Mouse (Mus musculus): ENCODE measurements around the gene Ksr1.
"Not testable (repeated sequence)": the region's sequence is repeated elsewhere in the genome, so short reads cannot be mapped to it uniquely, and the experiment has no call there.

Ksr1 gene

DNA sequence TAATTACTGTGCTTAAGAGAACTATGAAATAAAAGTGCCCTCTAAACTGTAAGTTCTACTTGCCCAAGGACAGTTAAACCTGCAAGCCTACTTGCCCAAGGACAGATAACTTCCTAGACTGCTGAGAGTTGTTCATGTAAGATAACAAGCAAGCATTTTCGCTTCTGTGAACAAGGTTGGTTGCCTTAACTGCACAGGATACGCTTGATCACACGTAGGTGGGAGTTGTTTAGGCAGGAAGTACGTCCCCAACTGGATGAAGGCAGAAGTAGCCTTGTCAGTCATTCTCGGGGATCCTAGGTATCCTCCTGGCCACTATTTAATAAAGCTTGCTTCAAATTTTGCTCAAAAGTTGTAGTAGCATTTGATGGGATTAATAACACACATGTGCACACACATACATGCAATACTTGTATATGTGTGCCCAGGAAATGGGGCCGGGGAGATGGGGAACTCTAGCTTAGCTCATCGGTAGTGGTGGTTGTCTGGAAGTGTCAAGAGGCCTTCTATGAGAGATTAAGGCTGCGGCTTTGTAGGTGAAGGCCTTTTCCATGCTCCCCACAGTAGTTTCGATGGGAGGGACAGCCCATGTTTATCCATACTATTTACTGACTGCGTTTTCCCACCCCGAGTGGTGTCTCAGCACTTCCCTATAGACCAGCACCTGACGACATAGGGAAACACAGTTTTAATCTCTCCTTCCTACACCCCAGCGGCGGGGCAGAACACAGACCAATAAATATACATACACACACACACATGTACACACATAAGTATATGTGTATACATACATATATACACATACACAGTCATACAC, 140.4 kb downstream of the Ksr1 start:
- DNase-seq, result no peak

DNA sequence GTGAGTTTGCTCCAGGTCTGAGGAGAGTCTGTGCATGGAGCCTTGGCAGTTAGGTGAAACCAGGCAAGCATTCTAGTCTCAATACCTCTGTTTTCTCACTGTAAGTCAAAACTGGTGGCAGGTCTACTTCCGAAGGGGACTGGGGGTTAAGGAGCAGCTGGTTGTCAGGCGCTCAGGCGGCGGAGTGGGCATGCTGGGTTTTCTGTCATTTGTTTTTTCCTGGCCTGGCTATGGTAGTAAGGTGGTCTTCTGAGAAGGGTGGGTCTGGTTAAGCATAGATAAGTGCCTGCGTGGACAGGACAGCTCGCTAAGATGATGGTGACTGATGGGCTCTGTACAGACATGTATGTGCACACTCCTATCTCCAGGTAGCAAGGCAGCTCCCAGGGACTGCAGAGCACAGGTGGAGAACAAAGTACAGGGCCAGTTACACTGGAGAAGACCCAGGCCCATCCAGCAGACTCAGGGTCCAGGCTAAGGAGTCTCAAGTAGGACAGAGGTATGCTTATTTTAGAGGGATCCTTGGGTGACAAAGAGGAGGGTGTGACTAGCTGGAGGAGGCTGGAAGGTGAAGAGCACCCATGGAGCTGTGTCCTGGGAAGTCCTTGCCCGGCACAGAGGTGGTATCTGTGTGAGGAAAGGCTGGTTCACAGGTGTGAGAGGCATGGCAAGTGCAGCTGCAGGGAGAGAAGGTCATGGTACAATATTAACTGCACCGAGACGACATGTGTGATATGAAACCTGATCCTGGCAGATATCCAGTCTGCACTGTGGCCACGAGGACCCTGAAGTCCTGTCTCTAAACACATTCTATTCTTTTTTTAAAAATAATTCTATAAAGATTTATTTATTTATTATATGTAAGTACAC, 142.2 kb downstream of the Ksr1 start:
- DNase-seq, result no peak

DNA sequence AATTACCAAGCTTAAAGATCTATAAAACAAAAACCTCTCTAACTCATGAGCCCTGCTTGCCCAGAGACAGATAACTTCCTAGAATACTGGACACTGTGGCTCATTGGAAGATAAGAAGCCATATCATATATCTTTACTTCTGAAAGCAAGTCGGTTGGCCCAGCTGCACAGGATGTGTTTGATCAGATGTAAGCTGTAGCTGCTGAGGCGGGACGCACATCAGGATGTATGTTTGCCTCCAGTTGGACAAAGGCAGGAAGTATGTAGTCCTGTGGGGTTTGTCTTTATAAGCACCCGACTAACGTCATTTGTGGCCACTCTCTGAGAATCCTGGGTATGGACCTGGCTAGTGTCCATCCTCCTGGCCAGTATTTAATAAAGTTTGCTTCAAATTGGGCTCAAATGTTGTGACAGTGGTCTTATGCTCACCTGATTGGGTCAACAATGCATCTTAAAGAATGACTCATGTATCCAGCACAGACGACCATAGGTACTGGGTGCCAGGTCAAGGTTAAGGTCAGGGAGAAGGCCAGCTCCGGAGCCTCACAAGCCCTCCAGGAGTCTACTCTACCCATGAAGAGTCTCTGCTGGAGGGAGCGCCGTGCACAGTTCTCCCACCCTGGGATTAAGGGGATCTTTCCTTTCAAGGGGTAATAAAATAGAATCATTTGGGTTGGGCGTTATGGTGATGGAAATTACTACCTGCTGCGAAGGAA, 143.0 kb downstream of the Ksr1 start:
- no peak for DNase-seq

DNA sequence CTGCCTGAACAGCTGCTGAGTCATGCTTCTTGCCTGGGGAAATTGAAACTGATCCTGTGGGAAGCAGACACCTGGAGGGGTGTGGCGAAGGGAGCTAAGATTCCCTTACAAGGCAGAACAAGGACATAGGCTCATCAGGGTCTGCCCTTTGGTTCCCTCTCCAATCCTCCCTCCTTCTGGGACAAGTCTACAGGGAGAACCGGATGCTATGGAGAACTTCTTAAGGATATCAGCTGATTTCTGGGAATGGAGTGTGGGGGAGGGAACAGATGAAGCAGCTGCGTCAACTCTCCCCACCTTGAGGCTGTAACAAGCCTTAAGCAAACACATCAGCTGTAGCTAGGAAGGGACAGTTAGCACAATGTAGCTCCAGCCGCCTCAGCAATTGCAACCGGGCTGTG, 143.7 kb downstream of the Ksr1 start:
- no peak for DNase-seq

DNA sequence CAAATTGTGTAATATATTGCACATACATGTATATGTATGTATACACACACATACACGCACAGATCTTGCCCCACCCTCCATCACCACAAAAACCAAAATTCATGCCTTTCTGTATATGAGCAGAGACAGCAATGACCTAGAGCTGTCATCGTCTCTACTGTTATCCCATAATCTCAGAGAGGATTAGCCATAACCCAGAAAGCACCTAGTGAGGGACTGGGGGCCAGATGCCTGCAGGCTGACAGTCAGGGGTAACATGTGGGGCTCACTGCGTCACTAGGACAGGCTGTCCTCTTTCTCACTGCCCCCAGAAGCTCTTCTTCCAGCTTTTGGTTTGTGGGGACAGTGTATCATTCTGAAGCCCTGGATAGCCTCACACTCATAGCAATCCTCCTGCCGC, 144.3 kb downstream of the Ksr1 start:
- no peak for DNase-seq

DNA sequence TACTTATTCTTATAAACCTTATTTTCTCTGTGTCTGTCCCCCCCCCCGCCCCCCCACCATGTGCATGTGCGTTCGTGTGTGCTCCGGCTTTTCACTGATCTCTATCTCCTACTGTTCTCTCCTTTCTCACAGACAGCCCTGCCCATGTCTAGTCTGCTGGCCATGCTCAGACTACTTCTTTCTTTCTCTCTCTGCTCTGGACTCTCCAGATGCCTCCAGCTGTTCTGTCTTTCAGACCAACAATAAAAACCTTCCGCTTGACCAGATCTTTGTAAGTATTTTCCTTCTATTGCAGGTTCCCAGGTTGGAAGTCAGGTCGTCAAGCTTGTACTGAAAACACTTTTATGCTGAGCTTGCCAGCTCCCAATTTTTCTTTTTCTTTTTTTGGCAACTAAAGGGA, 147.1 kb downstream of the Ksr1 start:
- no peak for DNase-seq

DNA sequence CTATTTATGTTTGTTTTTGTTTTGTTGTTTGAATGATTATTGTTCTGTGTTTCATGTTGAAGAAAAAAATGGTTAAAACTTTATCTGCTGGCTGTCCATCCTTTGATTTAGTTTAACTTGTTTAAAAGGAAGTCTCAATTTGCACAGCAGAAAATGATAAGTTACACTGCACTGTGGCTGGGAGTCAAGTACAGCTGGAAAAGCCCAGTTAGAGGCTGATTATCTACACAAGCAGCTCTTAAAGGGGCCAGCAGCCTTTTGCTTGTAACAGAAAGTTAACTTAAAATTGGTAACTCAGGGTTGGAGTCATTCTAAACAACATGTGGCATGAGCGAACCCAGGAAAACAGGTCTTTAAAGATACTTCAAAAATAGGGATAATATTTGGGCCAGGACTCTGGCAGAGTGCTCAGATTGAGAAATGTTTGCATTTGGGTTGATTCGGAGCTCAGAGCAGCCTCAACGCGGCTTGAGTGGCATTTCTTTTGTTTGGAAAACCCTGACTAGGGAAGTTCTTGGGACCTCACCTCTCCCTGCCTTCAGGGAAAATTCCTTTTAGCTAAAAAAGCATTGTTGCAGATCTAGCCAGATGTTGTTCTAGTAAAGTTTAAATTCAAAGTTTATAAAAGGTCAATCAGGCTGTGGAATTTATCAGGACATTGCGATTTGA, 155.2 kb downstream of the Ksr1 start:
- not testable (repeated sequence) for DNase-seq

DNA sequence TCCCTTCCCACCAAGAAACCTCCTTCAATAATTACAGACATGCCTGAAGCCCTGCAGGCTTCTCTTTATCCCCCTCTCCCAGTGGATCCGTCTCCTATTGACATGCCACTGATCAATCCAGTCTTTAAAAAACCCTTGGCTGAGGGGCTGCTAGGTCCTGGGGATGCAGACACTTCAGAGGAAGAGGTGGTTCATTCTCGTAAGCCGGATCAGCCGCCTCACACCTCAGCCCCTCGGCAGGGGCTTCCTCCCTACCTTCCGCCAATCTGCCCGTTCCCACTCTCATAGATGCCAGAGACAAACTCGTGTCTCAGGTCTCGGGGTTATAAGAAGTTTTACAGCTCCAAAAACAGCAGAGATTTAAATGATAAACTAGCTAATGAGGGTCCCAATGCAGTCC, 156.1 kb downstream of the Ksr1 start:
- no peak for DNase-seq

DNA sequence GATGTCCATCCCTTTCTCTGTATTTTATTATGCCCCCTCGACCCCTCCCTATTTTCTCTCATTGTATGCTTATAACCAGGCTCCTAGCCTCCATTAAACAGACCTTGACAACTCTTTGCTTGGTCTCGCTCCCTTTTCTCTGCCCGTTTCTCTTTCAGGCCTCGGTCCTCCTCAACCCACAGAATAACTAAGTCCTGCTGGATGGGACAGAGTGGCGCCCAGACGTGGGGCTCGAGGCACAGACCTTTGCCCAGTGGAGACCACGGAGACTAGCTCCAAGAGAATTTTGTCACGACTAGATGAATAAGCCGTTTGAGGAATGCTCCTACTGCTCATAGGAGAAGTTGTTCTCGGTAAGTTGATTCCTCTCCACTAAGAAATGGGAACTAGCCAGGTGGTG, 157.0 kb downstream of the Ksr1 start:
- not testable (repeated sequence) for DNase-seq

DNA sequence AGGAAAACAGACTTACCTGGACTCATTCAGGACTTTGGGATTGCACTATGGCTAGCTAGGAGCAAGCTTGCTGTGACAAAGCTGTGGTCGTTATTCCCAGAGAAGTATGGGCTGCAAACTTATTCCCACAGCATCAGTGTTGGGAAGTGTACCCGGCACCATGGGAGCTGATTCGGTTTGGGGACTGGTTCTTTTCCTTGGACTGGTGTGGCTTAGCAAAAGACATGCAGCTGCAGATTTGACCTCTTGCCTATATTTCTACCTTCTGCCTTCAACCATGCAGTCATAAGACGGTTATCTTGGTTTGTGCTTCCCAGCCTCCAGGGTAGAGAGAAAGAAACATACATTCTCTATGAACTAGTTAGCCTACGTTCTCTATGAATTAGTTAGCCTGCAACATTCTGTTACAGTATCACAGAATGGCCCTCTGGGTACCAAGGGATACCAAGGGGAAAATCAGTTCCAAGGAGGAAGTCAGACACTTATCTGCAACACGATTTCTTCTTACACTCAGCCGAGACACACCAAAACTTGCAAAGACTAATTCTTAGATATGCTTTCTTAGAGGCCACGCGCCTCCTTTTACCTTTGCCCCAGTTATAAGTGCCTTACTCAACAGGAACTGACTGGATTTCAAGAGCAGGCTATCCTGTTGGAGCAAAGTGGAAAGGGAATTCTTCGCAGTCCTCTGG, 159.8 kb downstream of the Ksr1 start:
- DNase-seq, result no peak

DNA sequence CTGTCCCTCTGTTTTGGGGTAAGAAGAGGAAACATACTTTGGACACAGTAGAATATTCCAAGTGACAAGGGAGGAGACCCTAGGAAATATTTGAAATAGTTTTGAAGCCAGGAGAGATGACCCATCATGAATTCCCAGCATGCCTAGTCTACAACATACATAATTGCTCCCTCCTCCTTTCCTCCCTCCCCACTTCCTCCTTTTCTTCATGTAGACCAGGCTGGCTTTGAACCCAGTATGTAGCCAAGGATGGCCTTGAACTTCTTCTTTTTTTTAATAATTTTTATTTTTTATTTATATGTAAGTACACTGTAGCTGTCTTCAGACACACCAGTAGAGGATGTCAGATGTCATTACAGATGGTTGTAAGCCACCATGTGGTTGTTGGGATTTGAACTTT, 160.7 kb downstream of the Ksr1 start:
- no peak for DNase-seq

DNA sequence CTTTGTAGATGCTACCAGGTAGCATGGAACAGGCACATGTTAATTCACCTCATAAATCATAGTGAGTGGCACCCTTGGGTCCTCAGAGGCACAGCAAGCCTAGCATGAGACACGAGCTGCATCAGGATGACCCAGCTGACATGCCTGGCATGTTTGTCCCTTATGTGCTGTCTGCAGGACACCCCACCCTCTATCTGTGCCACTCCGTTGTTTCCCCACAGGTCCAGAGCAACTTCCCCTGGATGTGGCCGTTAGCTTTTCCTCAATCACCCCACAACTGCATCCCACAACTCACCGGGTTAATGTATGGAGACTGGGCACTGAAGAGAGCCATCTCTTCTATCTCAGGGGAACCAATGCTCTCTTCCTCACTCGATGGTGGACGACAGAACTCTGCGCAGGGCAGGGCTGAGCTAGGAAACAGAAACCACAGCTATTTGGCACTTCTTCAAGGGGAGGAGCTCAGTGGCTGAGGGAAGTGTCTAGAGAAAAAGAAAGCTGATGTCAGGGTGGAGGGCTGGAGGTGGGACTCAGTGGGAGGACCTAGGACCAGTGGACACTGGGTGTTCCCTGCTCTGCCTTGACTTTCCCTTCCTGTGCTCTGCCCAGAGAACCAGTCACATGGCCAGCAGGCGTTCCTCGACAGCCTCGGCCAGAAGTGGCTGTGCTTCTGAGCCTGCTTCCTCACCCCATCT, 161.6 kb downstream of the Ksr1 start, which contains the start of gene Lgals9:
TSS of gene Lgals9 (minus strand) at position 464 of the 695 bp plus-strand sequence.
- DNase-seq, result no peak

DNA sequence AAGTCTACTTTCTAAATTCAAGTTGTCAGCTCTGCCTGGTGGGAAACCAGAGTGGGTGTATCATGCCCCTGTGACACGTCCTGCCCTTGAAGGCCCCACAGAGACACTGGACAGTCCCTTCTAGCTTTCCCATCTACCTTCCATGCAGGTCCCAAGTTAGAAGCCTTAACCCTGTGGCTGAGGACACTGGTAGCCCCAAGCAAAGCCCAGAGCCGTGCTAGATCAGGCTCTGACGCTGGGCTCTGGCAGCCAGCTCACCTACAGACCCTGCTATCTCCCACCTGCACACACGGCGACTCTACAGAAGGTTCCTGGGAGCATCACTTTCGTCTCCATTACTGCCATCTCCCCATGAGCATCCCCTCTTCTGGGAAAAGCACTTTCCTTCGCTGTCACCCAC, 162.7 kb downstream of the Ksr1 start:
- no peak for DNase-seq

DNA sequence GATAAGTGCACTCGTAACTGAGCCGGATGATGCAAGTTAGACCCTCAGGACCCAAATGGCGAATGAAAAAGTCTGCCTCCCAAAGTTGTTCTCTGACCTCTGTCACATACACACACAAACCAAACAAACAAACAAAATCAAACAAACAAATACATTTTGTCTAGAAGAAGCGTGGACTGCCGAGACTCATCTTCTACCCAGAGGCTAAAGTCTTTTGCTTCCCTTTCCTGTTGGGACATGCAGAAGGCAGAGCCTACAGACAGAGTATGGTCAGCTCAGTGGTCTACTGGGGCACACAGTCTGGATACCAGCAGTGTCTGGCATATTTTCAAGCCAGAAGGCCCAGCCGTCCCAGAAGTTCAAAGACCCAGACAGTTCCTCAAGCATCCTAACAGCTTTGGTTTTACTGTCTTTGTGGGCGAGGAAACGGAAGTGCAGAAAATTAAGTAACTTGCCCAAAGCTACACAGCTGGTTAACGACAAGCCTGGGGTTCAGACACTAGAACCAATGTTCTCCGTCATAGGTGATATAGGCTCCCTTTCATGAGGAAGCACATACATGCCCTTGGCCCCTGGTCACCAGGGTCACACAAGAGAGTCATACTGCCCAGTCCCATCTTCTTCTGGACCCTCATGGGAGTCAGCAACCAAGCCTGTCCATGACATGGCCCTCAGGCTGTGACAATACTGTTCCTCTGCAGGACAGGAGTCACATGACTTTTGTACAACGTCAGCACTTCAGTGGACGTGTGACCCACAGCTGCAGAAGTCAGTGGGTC, 163.5 kb downstream of the Ksr1 start:
- DNase-seq, result no peak

DNA sequence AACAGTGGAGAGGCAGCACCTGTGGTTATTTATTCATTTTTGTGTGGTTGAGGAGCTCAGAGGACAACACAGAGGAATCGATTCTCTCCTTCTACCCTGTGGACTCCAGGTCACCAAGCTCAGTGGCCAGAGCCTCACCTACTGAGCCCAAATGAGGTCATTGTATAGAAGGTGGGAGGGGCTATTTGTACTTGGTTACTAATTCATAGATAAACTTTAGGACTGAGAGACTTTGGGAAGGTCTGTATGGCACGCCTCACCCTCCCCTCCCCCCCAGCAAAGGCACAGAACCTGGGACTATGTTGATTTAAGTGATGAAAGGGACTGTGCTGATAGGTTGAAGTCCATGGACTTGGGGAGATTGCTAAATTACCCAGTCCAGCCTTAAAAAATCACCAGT, 164.2 kb downstream of the Ksr1 start:
- DNase-seq, result no peak

DNA sequence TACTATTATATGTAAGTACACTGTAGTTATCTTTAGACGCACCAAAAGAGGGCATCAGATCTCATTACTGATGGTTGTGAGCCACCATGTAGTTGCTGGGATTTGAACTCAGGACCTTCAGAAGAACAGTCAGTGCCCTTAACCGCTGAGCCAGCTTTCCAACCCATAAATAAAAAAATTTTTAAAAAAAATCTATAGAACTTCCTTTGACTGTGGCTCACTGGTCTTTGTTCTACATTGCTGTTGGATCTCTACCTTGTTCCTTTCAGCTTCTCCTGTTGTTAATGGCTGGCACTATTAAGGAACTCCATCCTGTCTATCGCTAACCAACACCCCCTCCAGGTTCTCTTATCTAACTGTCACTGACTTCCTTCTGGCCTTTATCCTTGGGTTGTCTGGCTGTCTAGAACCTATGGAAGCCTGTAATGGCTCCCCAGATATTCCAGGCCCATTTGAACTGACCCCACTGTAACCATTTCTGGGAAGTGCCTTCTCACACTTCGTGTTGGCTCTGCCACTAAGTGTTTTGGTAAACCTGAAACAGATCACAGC, 166.0 kb downstream of the Ksr1 start:
- DNase-seq, result no peak

DNA sequence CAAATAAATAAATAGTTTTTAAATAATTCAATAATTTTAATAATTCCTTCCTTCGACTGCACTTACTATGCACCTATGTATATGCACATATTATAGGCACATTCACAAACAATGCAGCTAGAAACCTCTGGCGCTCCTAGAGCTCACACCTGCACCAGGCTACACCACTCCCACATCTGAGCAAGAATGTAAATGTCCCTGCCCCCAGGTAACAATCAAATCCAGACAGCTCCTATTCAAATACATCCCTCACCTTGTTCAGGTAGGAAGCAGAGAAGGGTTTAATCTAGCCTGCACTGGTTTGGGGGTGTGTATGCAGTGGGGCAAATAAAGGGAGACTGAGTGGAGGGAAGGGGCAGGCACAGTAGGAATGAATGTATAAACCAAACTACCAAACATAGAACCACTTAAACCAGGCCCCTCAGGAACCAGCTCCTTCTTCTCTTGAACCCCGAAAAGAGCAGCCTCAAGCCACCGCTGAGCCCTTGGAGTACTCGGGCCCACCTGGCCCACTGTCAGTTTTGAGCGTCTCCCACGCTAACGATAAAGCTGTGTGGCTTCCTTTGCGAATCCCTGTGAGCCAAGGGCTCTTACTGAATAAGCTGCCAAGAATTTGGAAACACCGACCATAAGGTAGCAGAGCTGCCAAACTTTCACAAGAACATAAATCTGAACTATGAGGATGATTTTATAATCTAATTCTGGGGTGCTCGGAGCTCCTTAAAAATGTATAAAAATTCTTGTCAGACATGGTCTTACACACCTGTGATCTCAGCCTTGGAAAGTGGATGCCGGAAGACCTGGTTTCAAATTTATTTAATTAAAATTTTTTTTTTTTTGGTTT, 167.8 kb downstream of the Ksr1 start:
- no peak for DNase-seq

DNA sequence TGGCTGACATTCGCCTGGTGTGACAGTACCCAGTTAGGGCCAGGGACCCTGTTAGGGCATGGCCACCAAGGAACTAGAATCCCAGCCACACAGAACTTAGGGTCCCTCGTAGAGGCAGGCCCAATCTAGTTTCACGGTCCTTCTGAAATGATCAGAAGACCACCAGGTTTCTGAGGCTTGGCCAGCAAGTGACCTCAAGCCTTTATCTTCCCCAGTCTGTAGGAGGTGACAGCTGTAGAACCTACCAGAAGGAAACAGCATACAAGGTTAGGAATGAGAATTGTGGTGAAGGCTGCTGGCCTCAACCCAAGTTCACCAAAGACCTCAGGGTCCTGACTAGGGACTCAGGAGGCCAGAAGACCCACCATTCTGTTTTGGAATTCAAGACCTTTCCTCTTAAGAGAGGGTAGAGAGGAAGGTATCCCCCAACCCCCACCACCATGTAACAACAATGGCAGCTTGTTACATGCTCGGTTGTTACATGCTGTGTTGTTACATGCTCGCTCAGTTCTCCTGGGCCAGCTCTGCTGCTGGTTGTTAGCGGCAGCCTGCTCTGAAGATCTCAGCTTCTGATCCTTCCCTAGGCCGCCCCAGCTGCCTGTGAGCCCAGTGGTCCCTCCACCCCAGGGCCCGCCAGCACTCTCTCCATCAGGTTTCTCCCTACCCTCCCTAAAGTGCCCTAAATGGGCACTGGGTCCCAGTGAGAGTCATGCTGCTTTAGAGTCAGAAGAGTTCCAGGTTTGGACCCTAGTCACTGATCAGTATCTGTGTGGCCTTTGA, 169.3 kb downstream of the Ksr1 start:
- DNase-seq, result no peak

Measured in embryo, embryonic 11 days (tissue).